Mouse (Mus musculus) ES-Bruce4 (cell line): ENCODE measurements around the gene Abca2.

Source experiments
- CTCF ChIP-seq: IDR thresholded peaks from one replicate; pipeline ENCODE4 v1.8.1; 2011; ENCODE audit warnings: low read depth, low read length
- EP300 ChIP-seq: IDR thresholded peaks from 2 replicates; pipeline ENCODE4 v1.6.1; 2011; ENCODE audit warnings: low read depth, low read length; ENCODE audit not compliant: insufficient read depth
- POLR2A ChIP-seq: IDR thresholded peaks from one replicate; pipeline ENCODE4 v1.8.1; 2011; ENCODE audit warnings: low read length; ENCODE audit not compliant: insufficient read depth

GRCm38 (mm10) chr2:25399051-25399450 is 29.5 kb upstream of the Abca2 start, which contains the start of gene Npdc1:
- TF ChIP-seq CTCF: no peak
- no peak for TF ChIP-seq POLR2A
- no peak for TF ChIP-seq EP300
